Mouse (Mus musculus) hematopoietic stem cell, adult 5-6 weeks (primary cell): Measurements from ENCODE around the gene Kat6b. TPM values are rescaled to one million over a fixed set of nuclear protein-coding genes. Genes with fewer than 3 reads are reported as not detected.

ENCODE experiments used
- ATAC-seq, 2 experiments: fragments of 125-278 bp in 1 of 2; replicated peaks in 1 of 2; 2 replicates each; pipeline ENCODE4 v1.8.0; 2016 to 2017; ENCODE audit warnings: inconsistent platforms in 2 of 2, mild to moderate bottlenecking in 2 of 2, moderate number of reproducible peaks in 2 of 2, low read depth in 1 of 2, moderate TSS enrichment in 1 of 2; ENCODE audit not compliant: low FRiP score in 2 of 2, poor library complexity in 2 of 2, severe bottlenecking in 2 of 2, insufficient read depth in 1 of 2, low TSS enrichment in 1 of 2
- total RNA-seq: library from RNA; stranded (forward); fragments of 172-1452, 232-1000 nt; gene quantifications from 2 replicates; pipeline ENCODE4 v1.2.3, GENCODE M21; 2017

The Kat6b gene
- total RNA-seq, 1 experiment from 2014 or later: 22.0 TPM

- no peak for ATAC-seq
Measured at GRCm38 (mm10) chr14:21599446-21600173, 118.4 kb downstream of the Kat6b start.

DNA sequence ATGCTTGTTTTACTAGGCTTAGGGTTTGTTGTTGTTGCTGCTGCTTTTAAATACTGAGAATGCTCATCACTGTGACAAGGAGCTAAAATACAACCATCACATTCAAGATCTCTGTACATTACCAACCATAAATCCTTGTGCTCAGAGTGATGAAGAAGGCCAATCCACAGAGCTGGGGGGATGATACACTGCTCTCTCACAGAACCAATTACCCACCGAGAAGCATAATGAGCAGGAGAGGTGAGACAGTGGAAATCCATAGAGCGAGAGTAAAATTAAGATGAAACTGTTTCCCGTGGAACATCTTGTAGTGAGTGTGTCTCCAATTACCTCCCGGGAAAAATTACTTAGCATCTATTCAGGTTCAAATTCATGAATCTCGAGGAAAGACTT is 118.9 kb downstream of the Kat6b start:
- no peak for ATAC-seq

DNA sequence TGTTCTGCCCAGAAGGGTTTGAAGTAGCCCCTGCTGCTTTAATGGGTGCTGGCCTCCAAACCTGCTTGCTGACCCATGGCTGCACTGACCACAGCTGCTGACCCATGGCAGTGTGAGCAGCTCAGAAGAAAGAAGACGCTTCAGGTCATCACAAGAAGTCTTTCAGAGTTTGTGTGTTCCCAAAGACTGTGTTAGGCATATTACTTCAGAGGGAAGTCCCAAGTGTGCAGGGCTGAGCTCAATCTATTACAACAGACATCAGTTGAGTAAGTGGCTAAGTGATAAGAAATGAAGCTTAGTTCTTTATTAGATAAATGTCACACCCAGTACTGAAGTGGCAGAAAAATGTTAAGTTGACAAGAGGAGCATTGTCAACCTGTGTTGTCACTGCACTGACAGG is 119.4 kb downstream of the Kat6b start:
- ATAC-seq: no peak

GRCm38 (mm10) chr14:21602166-21602565 is 120.9 kb downstream of the Kat6b start:
- ATAC-seq: no peak

DNA sequence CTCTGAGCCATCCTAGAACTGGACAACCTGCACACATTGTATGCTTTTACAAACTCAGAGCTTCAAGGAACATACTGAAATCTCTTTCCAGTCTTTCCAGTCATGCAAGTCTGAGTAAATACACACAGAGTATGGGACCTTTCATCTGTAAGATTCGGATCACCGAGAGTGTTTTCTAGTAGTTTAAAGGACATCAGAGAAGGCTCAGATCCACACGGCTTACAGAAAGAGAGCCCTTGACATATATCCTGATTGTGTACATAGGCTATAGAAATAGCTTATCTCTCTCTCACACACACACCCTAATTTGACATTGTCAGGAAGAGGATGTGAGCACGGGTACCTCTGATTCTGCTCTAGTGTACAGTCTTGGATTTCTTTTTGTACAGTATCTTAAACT is 121.7 kb downstream of the Kat6b start:
- no peak; a peak in 1 of 4 replicates for ATAC-seq

GRCm38 (mm10) chr14:21607686-21608085 is 126.5 kb downstream of the Kat6b start:
- no peak for ATAC-seq

DNA sequence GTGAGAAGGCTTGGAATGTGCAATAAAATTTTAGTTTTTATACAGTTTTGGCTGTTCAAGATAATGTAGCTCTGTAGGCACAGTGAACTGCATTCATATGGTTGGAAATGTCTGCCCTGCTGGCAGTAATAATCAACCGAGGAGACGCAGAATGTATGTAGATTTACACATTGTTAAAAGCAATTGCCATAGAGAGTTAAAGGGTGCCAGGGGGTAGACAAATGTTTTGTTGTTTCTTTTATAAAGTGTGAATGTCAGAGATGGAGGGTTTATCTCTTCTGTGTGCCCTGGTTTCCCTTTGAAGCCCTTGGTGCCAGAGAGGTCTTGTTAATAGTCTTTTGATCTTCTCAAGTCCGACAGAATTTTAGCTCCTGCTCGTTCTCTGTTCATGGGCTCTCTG is 127.7 kb downstream of the Kat6b start:
- no peak for ATAC-seq

DNA sequence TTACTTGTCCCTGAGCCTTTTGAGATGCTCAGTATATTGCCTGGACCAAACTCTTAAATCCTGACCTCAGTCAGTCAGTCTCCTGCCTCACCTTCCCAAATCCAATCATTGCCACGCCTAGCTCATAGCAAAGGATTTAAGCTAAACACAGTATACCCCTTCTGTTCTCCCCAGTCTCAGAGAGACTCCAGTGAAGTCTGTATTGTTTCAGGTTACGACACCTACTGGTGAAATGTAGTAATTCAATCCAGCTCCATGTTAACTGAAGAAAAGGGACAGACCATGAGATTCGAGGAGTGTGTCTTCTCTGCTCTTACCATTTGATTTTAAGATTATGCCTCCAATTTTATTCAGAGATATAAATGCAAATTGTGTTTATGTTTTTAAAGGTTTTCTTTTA is 129.0 kb downstream of the Kat6b start:
- ATAC-seq: peak in 1 of 2 experiments; percentile 75; a peak in 2 of 4 replicates

- ATAC-seq: no peak
Measured at GRCm38 (mm10) chr14:21613031-21613430, 131.8 kb downstream of the Kat6b start.

GRCm38 (mm10) chr14:21614103-21614502 is 132.9 kb downstream of the Kat6b start:
- ATAC-seq: no peak

DNA sequence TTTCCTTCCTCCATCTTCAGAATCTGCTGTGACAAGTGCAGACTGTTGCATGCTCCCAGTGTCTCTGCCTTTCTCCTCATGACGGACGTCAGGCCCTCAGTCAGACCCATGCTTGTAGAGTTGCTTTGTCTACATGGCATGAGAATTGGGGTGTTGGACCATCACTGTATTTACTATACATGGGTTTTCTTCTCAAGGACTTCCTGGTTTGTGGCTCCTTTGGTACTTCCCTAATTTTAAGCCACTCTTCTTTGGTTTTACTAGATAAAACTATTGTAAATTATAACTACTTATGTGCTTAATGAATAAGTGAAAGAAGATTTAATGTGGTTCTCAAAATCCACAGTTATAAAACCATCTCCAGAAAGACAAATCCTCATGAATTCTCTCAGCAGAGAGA is 134.6 kb downstream of the Kat6b start:
- ATAC-seq: 0 out of 4 replicates have a peak, but pooled peaks of 1 of the 2 experiments have one; percentile 17

DNA sequence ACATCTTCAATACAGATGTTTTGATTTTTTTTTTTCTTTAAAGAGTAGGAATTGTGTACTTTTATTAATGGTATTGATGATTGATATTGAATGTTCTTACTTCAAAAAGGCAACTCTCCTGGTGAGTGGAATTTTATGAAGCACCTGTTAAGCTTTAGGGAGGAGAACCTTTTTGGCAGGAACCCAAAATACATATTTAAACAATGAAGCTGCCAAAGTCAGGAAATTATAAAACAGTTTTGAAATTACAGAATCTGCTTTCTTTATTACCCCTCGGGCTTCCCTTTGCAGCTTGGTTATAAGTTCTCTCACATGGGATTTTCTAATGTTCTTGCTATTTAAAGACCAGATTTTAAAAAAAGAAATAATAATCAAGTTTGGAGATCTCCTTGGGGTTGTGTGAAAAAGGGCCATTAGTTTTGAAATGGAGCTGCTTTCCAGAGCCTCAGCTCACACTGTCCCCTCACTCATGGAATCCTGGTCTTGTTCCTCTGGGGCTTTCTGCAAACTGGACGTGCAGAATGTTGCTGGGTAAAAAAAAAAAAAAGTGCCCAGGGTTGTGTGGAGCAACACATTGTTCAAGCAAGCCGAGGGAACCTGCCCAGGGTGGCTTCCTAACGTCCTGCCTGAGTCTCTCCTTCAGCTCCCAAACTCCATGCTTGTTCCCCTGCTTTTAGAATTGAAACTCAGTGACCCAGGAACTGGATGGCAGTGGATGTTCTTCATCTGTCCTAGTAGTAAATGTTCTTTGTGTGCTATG is 136.2 kb downstream of the Kat6b start:
- ATAC-seq: no peak

GRCm38 (mm10) chr14:21619951-21620350 is 138.7 kb downstream of the Kat6b start:
- no peak for ATAC-seq

DNA sequence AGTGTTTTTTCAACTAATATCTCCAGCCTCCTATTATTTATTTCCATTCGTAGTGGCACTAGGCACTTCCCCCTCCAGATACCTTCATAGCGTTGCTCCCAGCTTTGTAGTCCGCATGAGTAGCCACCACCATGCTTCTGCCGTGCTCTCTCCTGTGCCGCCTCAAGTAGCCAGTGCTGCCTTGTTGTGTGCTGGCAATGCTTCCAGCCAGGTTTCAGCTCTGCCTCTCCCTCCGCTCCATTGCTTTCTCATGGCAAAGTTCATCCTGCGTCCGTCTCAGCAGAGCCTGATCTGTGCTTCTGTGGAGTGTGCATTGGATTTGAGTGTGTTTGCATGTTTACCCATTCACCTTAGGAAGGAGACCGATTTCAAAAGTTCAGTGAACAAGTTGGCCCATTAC is 144.7 kb downstream of the Kat6b start:
- no peak for ATAC-seq

GRCm38 (mm10) chr14:21631665-21632200 is 150.5 kb downstream of the Kat6b start:
- no peak for ATAC-seq

DNA sequence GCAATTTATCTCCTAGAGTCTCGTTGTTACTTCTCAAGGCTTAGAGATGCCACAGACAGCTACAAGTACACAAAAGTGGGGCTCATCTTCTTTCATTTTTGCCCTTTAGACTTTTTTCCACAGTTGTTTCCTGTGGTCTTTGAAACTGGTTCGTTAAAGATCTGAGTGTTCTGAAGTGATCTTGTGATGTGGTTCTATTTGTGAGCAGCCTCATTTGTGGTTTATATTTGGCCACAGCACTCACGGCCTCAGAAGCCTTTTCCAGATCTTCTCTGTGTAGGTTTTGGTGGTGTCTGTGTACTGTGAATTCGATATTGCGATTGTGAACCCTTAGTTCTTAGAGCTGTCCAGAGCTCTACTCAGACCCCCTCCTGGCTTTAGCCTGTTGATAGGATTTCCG is 155.3 kb downstream of the Kat6b start:
- no peak for ATAC-seq

GRCm38 (mm10) chr14:21640806-21641435 is 159.7 kb downstream of the Kat6b start:
- ATAC-seq: no peak

DNA sequence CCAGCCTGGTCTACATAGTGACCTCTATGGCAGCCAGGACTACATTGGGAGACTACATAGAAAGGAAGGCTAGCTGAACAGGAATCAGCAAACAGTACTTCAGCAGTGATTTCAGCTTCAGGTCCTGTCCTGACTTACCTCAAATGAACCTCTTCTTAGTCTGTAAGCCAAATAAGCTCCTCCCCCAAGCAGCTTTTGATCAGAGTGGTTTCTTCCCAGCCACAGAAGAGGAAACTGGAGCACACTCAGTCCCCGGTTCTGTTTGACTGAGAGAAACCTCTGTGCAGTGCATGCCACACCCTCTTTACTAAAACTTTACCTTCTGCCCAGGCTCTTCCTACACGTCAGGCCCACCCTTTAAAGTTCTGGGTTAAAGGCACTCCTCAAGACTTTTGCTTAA is 172.6 kb downstream of the Kat6b start:
- ATAC-seq: peak; percentile 88 to 96
